Mouse (Mus musculus): ENCODE measurements around the gene Cnot4. TPM values are rescaled to one million over a fixed set of nuclear protein-coding genes. Genes with fewer than 3 reads are reported as not detected.

Cnot4 gene
- polyA plus RNA-seq, 1 experiment from 2014 or later, result 24.7 TPM

GRCm38 (mm10) chr6:34987085-34987645 is 146.4 kb downstream of the Cnot4 start:
- H3K9ac ChIP-seq, result no peak overlapping the region
- no peak for ATAC-seq
- no peak overlapping the region for H3K4me3 ChIP-seq (replicated peaks)
- H3K27ac ChIP-seq, result no peak overlapping the region
- H3K4me2 ChIP-seq (replicated peaks), result peak overlapping the region; percentile 50; the same call in 1 of the 2 replicates
- no peaks in the 10 kb centered on the region for H3K36me3 ChIP-seq
- H3K4me1 ChIP-seq (replicated peaks), result peaks cover 8% of the 10 kb centered on the region; the same call in 1 of the 2 replicates
- no peaks in the 10 kb centered on the region for H3K27me3 ChIP-seq (replicated peaks)
- WGBS, result 85% methylated on average over 12 of the region's 12 CpGs
- no peaks in the 10 kb centered on the region for H3K9me3 ChIP-seq

- WGBS, result 63% methylated on average over 9 of the region's 9 CpGs
Observed at GRCm38 (mm10) chr6:34980661-34981060, 152.9 kb downstream of the Cnot4 start.

GRCm38 (mm10) chr6:34979291-34979690 is 154.2 kb downstream of the Cnot4 start:
- Histone ChIP-seq H3K4me2 (replicated peaks) (no peak overlapping the region), H3K4me3 (replicated peaks) (no peak overlapping the region)
- no peak for ATAC-seq

More at GRCm38 (mm10) chr6:34980661-34981060, 152.9 kb downstream of the Cnot4 start:
- Histone ChIP-seq H3K4me1 (replicated peaks) (no peaks in the 10 kb centered on the region), H3K27ac (no peak overlapping the region), H3K4me2 (replicated peaks) (no peak overlapping the region), H3K4me3 (replicated peaks) (no peak overlapping the region), H3K9ac (no peak overlapping the region), H3K27me3 (replicated peaks) (no peaks in the 10 kb centered on the region), H3K9me3 (no peaks in the 10 kb centered on the region), H3K36me3 (no peaks in the 10 kb centered on the region)
- no peak for ATAC-seq

More at GRCm38 (mm10) chr6:34979291-34979690, 154.2 kb downstream of the Cnot4 start:
- Histone ChIP-seq H3K9me3 (no peaks in the 10 kb centered on the region), H3K9ac (no peak overlapping the region), H3K4me1 (replicated peaks) (no peaks in the 10 kb centered on the region), H3K36me3 (no peaks in the 10 kb centered on the region), H3K27me3 (replicated peaks) (no peaks in the 10 kb centered on the region), H3K27ac (no peak overlapping the region)
- WGBS, result 81% methylated on average over 3 of the region's 3 CpGs

Other genes starting within 250 kb of the Cnot4 start
- gene Wdr91, start 222.8 kb downstream of the Cnot4 start, polyA plus RNA-seq (2015; fragmentation: Nextera tagmentation; extraction: Ambion mirVana), result 7.1 and 8.4 TPM in 2 replicates
- gene Stra8, start 213.6 kb downstream of the Cnot4 start, polyA plus RNA-seq (2015; fragmentation: Nextera tagmentation; extraction: Ambion mirVana), result not detected in 2 replicates
- 8.4 and 9.5 TPM in 2 replicates for gene Slc23a4, start 145.3 kb downstream of the Cnot4 start, polyA plus RNA-seq (2015; fragmentation: Nextera tagmentation; extraction: Ambion mirVana)
- 29.0 and 32.4 TPM in 2 replicates for gene Nup205, start 43.7 kb upstream of the Cnot4 start, polyA plus RNA-seq (2015; fragmentation: Nextera tagmentation; extraction: Ambion mirVana)
- gene Slc13a4, start 174.4 kb upstream of the Cnot4 start, polyA plus RNA-seq (2015; fragmentation: Nextera tagmentation; extraction: Ambion mirVana), result 0.54 and 0.71 TPM in 2 replicates
- 1.3 and 2.3 TPM in 2 replicates for gene Fam180a, start 192.4 kb upstream of the Cnot4 start, polyA plus RNA-seq (2015; fragmentation: Nextera tagmentation; extraction: Ambion mirVana)

Measured in intestine, embryonic 15.5 days (tissue).